Mouse (Mus musculus) T-helper 1 cell (primary cell): ENCODE data around the gene Arl6ip6.

Experiments
- in situ Hi-C: fragments of 300-600 bp; cut with MboI, MseI; formaldehyde crosslinking; loops from one replicate; pipeline ENCODE4 v1.15.1; 2025; ENCODE audit warnings: high pct_unique_total_duplicates

Gene Arl6ip6

GRCm38 (mm10) chr2:53191523-53192220, at the start of gene Arl6ip6:
TSS of gene Arl6ip6 (plus strand) at chr2:53191726.
- in situ Hi-C loops, result no loop called here

- in situ Hi-C loops, result no loop called here
Observed at GRCm38 (mm10) chr2:53146852-53147251, 44.7 kb upstream of the Arl6ip6 start.

- in situ Hi-C loops, result no loop called here
Observed at GRCm38 (mm10) chr2:53173966-53174365, 17.6 kb upstream of the Arl6ip6 start.

DNA sequence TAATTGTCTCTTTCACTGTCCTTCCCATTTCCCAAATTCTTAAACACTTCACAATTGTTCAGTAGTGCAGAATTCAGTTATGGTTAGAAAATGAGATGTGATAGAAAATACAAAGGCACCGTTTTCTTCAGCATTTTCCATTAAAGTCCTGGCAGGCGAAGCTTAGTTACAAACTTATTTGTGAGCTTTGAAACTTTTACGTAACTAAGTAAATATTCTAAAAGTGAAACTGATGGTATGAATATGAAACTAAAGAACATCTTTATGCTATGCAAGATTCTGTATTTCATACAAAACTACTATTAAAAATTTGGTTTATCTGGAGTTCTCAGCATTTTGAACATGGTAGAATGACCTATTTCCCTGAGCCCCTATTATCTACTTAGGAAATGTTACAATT, 12.6 kb upstream of the Arl6ip6 start:
- in situ Hi-C loops, result loop anchor here (5.0 kb wide), 1 partner anchor 37 kb away; no protein-coding TSS in a partner anchor

GRCm38 (mm10) chr2:53179876-53180275, 11.7 kb upstream of the Arl6ip6 start:
- in situ Hi-C loops, result loop anchor here (5.0 kb wide), 1 partner anchor 38 kb away; no protein-coding TSS in a partner anchor

- in situ Hi-C loops, result no loop called here
Observed at GRCm38 (mm10) chr2:53189811-53190210, 1.7 kb upstream of the Arl6ip6 start.

- in situ Hi-C loops, result no loop called here
Observed at GRCm38 (mm10) chr2:53190684-53191511, 628 bp upstream of the Arl6ip6 start, which contains the start of gene Prpf40a. TSS of gene Prpf40a (minus strand) at chr2:53191284.

DNA sequence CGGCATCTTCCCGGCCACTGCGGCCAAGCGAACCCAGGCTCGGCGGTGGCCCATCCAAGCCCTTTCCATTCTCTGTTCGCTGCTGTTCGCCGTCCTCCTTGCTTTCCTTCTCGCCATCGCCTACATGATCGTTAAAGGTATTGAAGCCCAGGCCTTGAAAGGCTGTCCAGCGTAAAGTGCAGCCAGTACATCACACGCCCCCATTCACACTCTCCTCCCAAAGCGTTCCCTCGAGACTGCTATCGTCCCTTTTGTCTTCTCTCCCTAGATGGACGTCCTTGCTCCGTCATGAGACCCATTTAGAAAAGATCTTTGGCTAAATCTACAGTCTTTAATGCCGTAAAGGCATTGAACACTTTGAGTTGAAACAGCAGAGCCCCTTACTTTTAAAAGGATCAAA, 860 bp downstream of the Arl6ip6 start:
- in situ Hi-C loops, result no loop called here

DNA sequence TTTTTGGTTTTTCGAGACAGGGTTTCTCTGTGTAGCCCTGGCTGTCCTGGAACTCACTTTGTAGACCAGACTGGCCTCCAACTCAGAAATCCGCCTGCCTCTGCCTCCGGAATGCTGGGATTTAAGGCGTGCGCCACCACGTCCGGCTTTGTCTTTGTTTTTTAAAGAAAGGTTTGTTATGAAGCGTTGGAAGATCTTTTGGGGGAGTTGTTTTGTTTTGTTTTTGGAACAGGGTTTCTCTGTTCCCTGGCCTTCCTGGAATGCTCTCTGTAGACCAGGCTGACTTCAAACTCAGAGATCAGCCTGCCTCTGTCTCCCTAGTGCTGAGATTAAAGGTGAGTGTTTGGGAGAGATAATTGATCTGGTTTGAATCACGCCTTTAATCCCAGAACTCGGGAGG, 4.9 kb downstream of the Arl6ip6 start:
- in situ Hi-C loops, result no loop called here

DNA sequence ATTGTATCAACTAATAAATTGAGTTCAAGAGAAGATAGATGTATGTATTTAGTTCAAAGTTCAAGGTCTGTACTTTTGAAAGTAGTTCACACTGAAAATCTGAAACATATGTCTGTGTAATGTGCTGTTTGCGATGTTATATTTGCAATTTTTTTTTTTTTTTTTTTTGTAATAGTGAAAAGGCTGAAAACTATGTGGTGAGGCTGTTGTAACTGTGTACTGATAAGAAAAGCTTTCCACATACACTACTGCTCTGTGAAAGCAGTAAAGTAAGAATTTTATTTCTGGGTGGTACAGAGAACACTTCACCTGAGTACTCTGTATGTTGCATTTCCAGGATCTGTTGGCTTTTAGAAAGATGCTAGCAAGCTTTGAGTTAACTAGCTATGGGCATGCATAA, 7.7 kb downstream of the Arl6ip6 start:
- in situ Hi-C loops, result no loop called here

GRCm38 (mm10) chr2:53200164-53200885, 8.8 kb downstream of the Arl6ip6 start:
- in situ Hi-C loops, result no loop called here

GRCm38 (mm10) chr2:53204373-53205274, 13.1 kb downstream of the Arl6ip6 start:
- in situ Hi-C loops, result no loop called here

GRCm38 (mm10) chr2:53206749-53207148, 15.2 kb downstream of the Arl6ip6 start:
- in situ Hi-C loops, result no loop called here

- in situ Hi-C loops, result no loop called here
Observed at GRCm38 (mm10) chr2:53213493-53213892, 22.0 kb downstream of the Arl6ip6 start.

- in situ Hi-C loops, result no loop called here
Observed at GRCm38 (mm10) chr2:53222242-53222641, 30.7 kb downstream of the Arl6ip6 start.

DNA sequence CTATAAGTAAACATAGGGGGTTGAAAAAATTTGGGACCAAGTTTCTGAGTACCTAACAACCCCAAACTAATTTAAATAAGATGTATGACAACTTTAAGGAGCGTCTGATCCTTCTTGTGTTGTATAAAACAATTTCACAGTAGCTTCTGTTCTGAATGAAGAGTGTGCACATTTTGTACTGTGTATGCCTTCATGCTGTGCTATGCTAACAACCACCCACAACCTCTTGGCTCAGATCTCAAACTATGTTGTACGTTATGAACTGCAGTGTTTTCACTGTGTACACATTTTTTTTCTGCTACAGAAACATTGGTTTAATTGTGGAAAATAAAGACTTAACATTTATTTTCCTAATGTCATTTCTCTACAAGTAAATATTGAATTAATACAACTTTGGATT, 65.5 kb downstream of the Arl6ip6 start:
- in situ Hi-C loops, result no loop called here
